Mouse (Mus musculus): Measurements from ENCODE around the gene M6pr. TPM values are rescaled to one million over a fixed set of nuclear protein-coding genes. Genes with fewer than 3 reads are reported as not detected.

The M6pr gene
- polyA plus RNA-seq, 1 experiment from 2014 or later = 63.1 TPM

- no peaks in the 10 kb centered on the region for H3K36me3 ChIP-seq (ENCODE audit: control insufficient read depth, insufficient read depth, low read length)
- ATAC-seq = no peak
- H3K4me3 ChIP-seq (ENCODE audit: low read depth, low read length) = no peak overlapping the region
- H3K9ac ChIP-seq (ENCODE audit: low read length) = no peak overlapping the region
- no peak for DNase-seq (ENCODE audit: low spot score)
- no peaks in the 10 kb centered on the region for H3K27me3 ChIP-seq (replicated peaks; ENCODE audit: control insufficient read depth, insufficient read depth, low read length)
- WGBS = 83% methylated on average over 9 of the region's 9 CpGs
- no peaks in the 10 kb centered on the region for H3K4me1 ChIP-seq (ENCODE audit: control insufficient read depth, insufficient read depth, low read length)
- no peak overlapping the region for H3K27ac ChIP-seq (ENCODE audit: low read depth, low read length)
- H3K4me2 ChIP-seq (ENCODE audit: low read length) = no peak overlapping the region
- no peaks in the 10 kb centered on the region for H3K9me3 ChIP-seq (replicated peaks; ENCODE audit: control insufficient read depth, low read length)
Measured at GRCm38 (mm10) chr6:122303526-122303925, 5.0 kb upstream of the M6pr start.

GRCm38 (mm10) chr6:122304355-122304754, 4.2 kb upstream of the M6pr start:
- Histone ChIP-seq H3K9me3 (replicated peaks; ENCODE audit: control insufficient read depth, low read length) (no peaks in the 10 kb centered on the region), H3K4me2 (ENCODE audit: low read length) (no peak overlapping the region), H3K9ac (ENCODE audit: low read length) (no peak overlapping the region), H3K36me3 (ENCODE audit: control insufficient read depth, insufficient read depth, low read length) (no peaks in the 10 kb centered on the region), H3K27me3 (replicated peaks; ENCODE audit: control insufficient read depth, insufficient read depth, low read length) (no peaks in the 10 kb centered on the region), H3K27ac (ENCODE audit: low read depth, low read length) (no peak overlapping the region), H3K4me3 (ENCODE audit: low read depth, low read length) (no peak overlapping the region), H3K4me1 (ENCODE audit: control insufficient read depth, insufficient read depth, low read length) (no peaks in the 10 kb centered on the region; the same call in 1 of the 2 replicates)
- WGBS = 35% methylated on average over 6 of the region's 6 CpGs
- DNase-seq (ENCODE audit: low spot score) = peak; percentile 87
- no peak for ATAC-seq

- Histone ChIP-seq H3K9ac (ENCODE audit: low read length) (no peak overlapping the region), H3K4me1 (ENCODE audit: control insufficient read depth, insufficient read depth, low read length) (peaks cover 6% of the 10 kb centered on the region), H3K36me3 (ENCODE audit: control insufficient read depth, insufficient read depth, low read length) (no peaks in the 10 kb centered on the region), H3K4me3 (ENCODE audit: low read depth, low read length) (no peak overlapping the region), H3K27ac (ENCODE audit: low read depth, low read length) (no peak overlapping the region), H3K27me3 (replicated peaks; ENCODE audit: control insufficient read depth, insufficient read depth, low read length) (no peaks in the 10 kb centered on the region), H3K9me3 (replicated peaks; ENCODE audit: control insufficient read depth, low read length) (no peaks in the 10 kb centered on the region), H3K4me2 (ENCODE audit: low read length) (no peak overlapping the region)
- WGBS = 84% methylated on average over 12 of the region's 12 CpGs
- ATAC-seq (no peak), DNase-seq (ENCODE audit: low spot score) (no peak)
Measured at GRCm38 (mm10) chr6:122304790-122305555, 3.5 kb upstream of the M6pr start.

GRCm38 (mm10) chr6:122306707-122307106, 1.8 kb upstream of the M6pr start:
- Histone ChIP-seq H3K36me3 (ENCODE audit: control insufficient read depth, insufficient read depth, low read length) (no peaks in the 10 kb centered on the region), H3K9ac (ENCODE audit: low read length) (no peak overlapping the region), H3K4me2 (ENCODE audit: low read length) (no peak overlapping the region), H3K27me3 (replicated peaks; ENCODE audit: control insufficient read depth, insufficient read depth, low read length) (no peaks in the 10 kb centered on the region), H3K4me3 (ENCODE audit: low read depth, low read length) (no peak overlapping the region), H3K27ac (ENCODE audit: low read depth, low read length) (no peak overlapping the region), H3K9me3 (replicated peaks; ENCODE audit: control insufficient read depth, low read length) (no peaks in the 10 kb centered on the region), H3K4me1 (ENCODE audit: control insufficient read depth, insufficient read depth, low read length) (peaks cover 11% of the 10 kb centered on the region)
- WGBS = 93% methylated on average over 4 of the region's 4 CpGs
- ATAC-seq (no peak), DNase-seq (ENCODE audit: low spot score) (no peak)

GRCm38 (mm10) chr6:122308136-122308504, 400 bp upstream of the M6pr start:
- Histone ChIP-seq H3K4me1 (ENCODE audit: control insufficient read depth, insufficient read depth, low read length) (peaks cover 11% of the 10 kb centered on the region), H3K9ac (ENCODE audit: low read length) (no peak overlapping the region), H3K27ac (ENCODE audit: low read depth, low read length) (no peak overlapping the region), H3K9me3 (replicated peaks; ENCODE audit: control insufficient read depth, low read length) (no peaks in the 10 kb centered on the region), H3K4me2 (ENCODE audit: low read length) (no peak overlapping the region; the same call in 1 of the 2 replicates), H3K36me3 (ENCODE audit: control insufficient read depth, insufficient read depth, low read length) (peaks cover 9% of the 10 kb centered on the region), H3K27me3 (replicated peaks; ENCODE audit: control insufficient read depth, insufficient read depth, low read length) (no peaks in the 10 kb centered on the region), H3K4me3 (ENCODE audit: low read depth, low read length) (peak overlapping the region; percentile 75; the same call in 1 of the 2 replicates)
- no peak for ATAC-seq
- no peak for DNase-seq (ENCODE audit: low spot score)
- WGBS = 71% methylated on average over 6 of the region's 6 CpGs

- H3K27me3 ChIP-seq (replicated peaks; ENCODE audit: control insufficient read depth, insufficient read depth, low read length) = no peaks in the 10 kb centered on the region
- DNase-seq (ENCODE audit: low spot score) = no peak
- WGBS = 13% methylated on average over 11 of the region's 11 CpGs
- H3K4me3 ChIP-seq (ENCODE audit: low read depth, low read length) = peak overlapping the region; percentile 75
- H3K36me3 ChIP-seq (ENCODE audit: control insufficient read depth, insufficient read depth, low read length) = peaks cover 23% of the 10 kb centered on the region
- H3K9ac ChIP-seq (ENCODE audit: low read length) = peak overlapping the region; percentile 84
- peak overlapping the region; percentile 79 for H3K4me2 ChIP-seq (ENCODE audit: low read length)
- no peak for ATAC-seq
- no peak overlapping the region for H3K27ac ChIP-seq (ENCODE audit: low read depth, low read length)
- no peaks in the 10 kb centered on the region for H3K9me3 ChIP-seq (replicated peaks; ENCODE audit: control insufficient read depth, low read length)
- peaks cover 11% of the 10 kb centered on the region for H3K4me1 ChIP-seq (ENCODE audit: control insufficient read depth, insufficient read depth, low read length)
Measured at GRCm38 (mm10) chr6:122309446-122309960, 983 bp downstream of the M6pr start.

- H3K4me1 ChIP-seq (ENCODE audit: control insufficient read depth, insufficient read depth, low read length) = peaks cover 11% of the 10 kb centered on the region
- ATAC-seq = no peak
- H3K9ac ChIP-seq (ENCODE audit: low read length) = peak overlapping the region; percentile 84; the same call in 1 of the 2 replicates
- no peaks in the 10 kb centered on the region for H3K9me3 ChIP-seq (replicated peaks; ENCODE audit: control insufficient read depth, low read length)
- H3K4me3 ChIP-seq (ENCODE audit: low read depth, low read length) = peak overlapping the region; percentile 75
- H3K27me3 ChIP-seq (replicated peaks; ENCODE audit: control insufficient read depth, insufficient read depth, low read length) = no peaks in the 10 kb centered on the region
- H3K36me3 ChIP-seq (ENCODE audit: control insufficient read depth, insufficient read depth, low read length) = peaks cover 31% of the 10 kb centered on the region
- H3K27ac ChIP-seq (ENCODE audit: low read depth, low read length) = no peak overlapping the region
- 85% methylated on average over 5 of the region's 5 CpGs for WGBS
- H3K4me2 ChIP-seq (ENCODE audit: low read length) = peak overlapping the region; percentile 79
- no peak for DNase-seq (ENCODE audit: low spot score)
Measured at GRCm38 (mm10) chr6:122310187-122310820, 1.8 kb downstream of the M6pr start.

GRCm38 (mm10) chr6:122318726-122319125, 10.2 kb downstream of the M6pr start:
- Histone ChIP-seq H3K4me1 (ENCODE audit: control insufficient read depth, insufficient read depth, low read length) (no peaks in the 10 kb centered on the region), H3K9ac (ENCODE audit: low read length) (no peak overlapping the region), H3K4me3 (ENCODE audit: low read depth, low read length) (no peak overlapping the region), H3K36me3 (ENCODE audit: control insufficient read depth, insufficient read depth, low read length) (peaks cover 99% of the 10 kb centered on the region), H3K27ac (ENCODE audit: low read depth, low read length) (no peak overlapping the region), H3K4me2 (ENCODE audit: low read length) (no peak overlapping the region), H3K27me3 (replicated peaks; ENCODE audit: control insufficient read depth, insufficient read depth, low read length) (no peaks in the 10 kb centered on the region), H3K9me3 (replicated peaks; ENCODE audit: control insufficient read depth, low read length) (no peaks in the 10 kb centered on the region)
- WGBS = 100% methylated on average over 1 of the region's 1 CpGs
- DNase-seq (ENCODE audit: low spot score) (no peak), ATAC-seq (no peak)

All from forebrain, embryonic 14.5 days (tissue).